Mouse (Mus musculus): ENCODE data around the gene Kcnj14. TPM values are rescaled to one million over a fixed set of nuclear protein-coding genes. Genes with fewer than 3 reads are reported as not detected.

Kcnj14 gene
- total RNA-seq, 1 experiment from 2014 or later, result not detected

GRCm38 (mm10) chr7:45833924-45834323 lies 9.3 kb upstream of the Kcnj14 start:
- no peak for ATAC-seq (replicated peaks; ENCODE audit: insufficient number of reproducible peaks, low FRiP score, low TSS enrichment, poor library complexity, severe bottlenecking)

GRCm38 (mm10) chr7:45833148-45833790 lies 8.7 kb upstream of the Kcnj14 start:
- ATAC-seq (replicated peaks; ENCODE audit: insufficient number of reproducible peaks, low FRiP score, low TSS enrichment, poor library complexity, severe bottlenecking), result no peak

GRCm38 (mm10) chr7:45832428-45832827 lies 7.8 kb upstream of the Kcnj14 start:
- ATAC-seq (replicated peaks; ENCODE audit: insufficient number of reproducible peaks, low FRiP score, low TSS enrichment, poor library complexity, severe bottlenecking), result no peak

- no peak for ATAC-seq (replicated peaks; ENCODE audit: insufficient number of reproducible peaks, low FRiP score, low TSS enrichment, poor library complexity, severe bottlenecking)
These were observed 6.5 kb upstream of the Kcnj14 start for GRCm38 (mm10) chr7:45831128-45831525.

- ATAC-seq (replicated peaks; ENCODE audit: insufficient number of reproducible peaks, low FRiP score, low TSS enrichment, poor library complexity, severe bottlenecking), result peak; percentile 88
These were observed 6.0 kb upstream of the Kcnj14 start, which contains the start of gene Grwd1 for GRCm38 (mm10) chr7:45830427-45831127. TSS of gene Grwd1 (minus strand) at chr7:45830944.

- ATAC-seq (replicated peaks; ENCODE audit: insufficient number of reproducible peaks, low FRiP score, low TSS enrichment, poor library complexity, severe bottlenecking), result no peak
These were observed 2.0 kb upstream of the Kcnj14 start for GRCm38 (mm10) chr7:45826631-45827030.

- no peak for ATAC-seq (replicated peaks; ENCODE audit: insufficient number of reproducible peaks, low FRiP score, low TSS enrichment, poor library complexity, severe bottlenecking)
These were observed 3.7 kb downstream of the Kcnj14 start for GRCm38 (mm10) chr7:45820913-45821312.

GRCm38 (mm10) chr7:45819843-45820242 lies 4.7 kb downstream of the Kcnj14 start:
- ATAC-seq (replicated peaks; ENCODE audit: insufficient number of reproducible peaks, low FRiP score, low TSS enrichment, poor library complexity, severe bottlenecking), result no peak

- no peak for ATAC-seq (replicated peaks; ENCODE audit: insufficient number of reproducible peaks, low FRiP score, low TSS enrichment, poor library complexity, severe bottlenecking)
These were observed 8.6 kb downstream of the Kcnj14 start for GRCm38 (mm10) chr7:45815984-45816351.

GRCm38 (mm10) chr7:45815323-45815983 lies 9.1 kb downstream of the Kcnj14 start:
- ATAC-seq (replicated peaks; ENCODE audit: insufficient number of reproducible peaks, low FRiP score, low TSS enrichment, poor library complexity, severe bottlenecking), result no peak

GRCm38 (mm10) chr7:45814841-45815240 lies 9.7 kb downstream of the Kcnj14 start:
- no peak for ATAC-seq (replicated peaks; ENCODE audit: insufficient number of reproducible peaks, low FRiP score, low TSS enrichment, poor library complexity, severe bottlenecking)

GRCm38 (mm10) chr7:45813787-45814779 lies 10.5 kb downstream of the Kcnj14 start, which contains the start of gene Cyth2:
TSS of gene Cyth2 (minus strand) at chr7:45814581.
- ATAC-seq (replicated peaks; ENCODE audit: insufficient number of reproducible peaks, low FRiP score, low TSS enrichment, poor library complexity, severe bottlenecking), result peak; percentile 94

GRCm38 (mm10) chr7:45812921-45813320 lies 11.7 kb downstream of the Kcnj14 start:
- no peak for ATAC-seq (replicated peaks; ENCODE audit: insufficient number of reproducible peaks, low FRiP score, low TSS enrichment, poor library complexity, severe bottlenecking)

GRCm38 (mm10) chr7:45809276-45810075 lies 15.1 kb downstream of the Kcnj14 start:
- ATAC-seq (replicated peaks; ENCODE audit: insufficient number of reproducible peaks, low FRiP score, low TSS enrichment, poor library complexity, severe bottlenecking), result no peak

GRCm38 (mm10) chr7:45808471-45808870 lies 16.1 kb downstream of the Kcnj14 start:
- no peak for ATAC-seq (replicated peaks; ENCODE audit: insufficient number of reproducible peaks, low FRiP score, low TSS enrichment, poor library complexity, severe bottlenecking)

- ATAC-seq (replicated peaks; ENCODE audit: insufficient number of reproducible peaks, low FRiP score, low TSS enrichment, poor library complexity, severe bottlenecking), result no peak
These were observed 18.6 kb downstream of the Kcnj14 start for GRCm38 (mm10) chr7:45805941-45806340.

- ATAC-seq (replicated peaks; ENCODE audit: insufficient number of reproducible peaks, low FRiP score, low TSS enrichment, poor library complexity, severe bottlenecking), result no peak
These were observed 22.0 kb downstream of the Kcnj14 start for GRCm38 (mm10) chr7:45802551-45802950.

GRCm38 (mm10) chr7:45801348-45801747 lies 23.2 kb downstream of the Kcnj14 start:
- ATAC-seq (replicated peaks; ENCODE audit: insufficient number of reproducible peaks, low FRiP score, low TSS enrichment, poor library complexity, severe bottlenecking), result peak; percentile 91

Measured in monocyte, adult 5-6 weeks (primary cell).